Mouse (Mus musculus) hindbrain, embryonic 14.5 days (tissue): ENCODE measurements at regions not wholly inside any gene's neighbourhood (a gene's known extent, or its start where the extent isn't known, plus 50 kb on each side); places are given as distances from the start of the nearest gene placed in this dataset.
A peak's percentile ranks its signal among the peaks of the same experiment; 100 is the strongest.

Experiments used
- ATAC-seq: fragments of 200-750 bp; cut with Nextera tagmentation; 2 replicates; pipeline ENCODE4 v1.8.0; 2017; ENCODE audit warnings: moderate number of reproducible peaks, mild to moderate bottlenecking, moderate TSS enrichment, moderate library complexity; ENCODE audit not compliant: low FRiP score
- DNase-seq: peaks from one replicate; pipeline ENCODE4 v3.0.0-alpha.2; 2015; ENCODE audit warnings: low spot score
- H3K27ac ChIP-seq: fragments of 300-500 bp; sonication (generic); 2 replicates; pipeline ENCODE4 v1.5.1; 2014; ENCODE audit warnings: mild to moderate bottlenecking, moderate library complexity
- H3K27me3 ChIP-seq: fragments of 300-500 bp; sonication (generic); 2 replicates; pipeline ENCODE4 v1.6.1; 2014; ENCODE audit warnings: mild to moderate bottlenecking, low read length, mixed read lengths; ENCODE audit not compliant: control insufficient read depth, insufficient read depth
- H3K36me3 ChIP-seq: fragments of 300-500 bp; sonication (generic); replicated peaks from 2 replicates; pipeline ENCODE4 v1.6.1; 2014; ENCODE audit not compliant: control insufficient read depth, insufficient read depth
- H3K4me1 ChIP-seq: fragments of 300-500 bp; sonication (generic); replicated peaks from 2 replicates; pipeline ENCODE4 v1.6.1; 2014; ENCODE audit warnings: antibody characterized with exemption, low read length, mixed read lengths; ENCODE audit not compliant: control insufficient read depth, insufficient read depth
- H3K4me2 ChIP-seq: fragments of 300-500 bp; sonication (generic); replicated peaks from 2 replicates; pipeline ENCODE4 v1.6.1; 2014; ENCODE audit warnings: mild to moderate bottlenecking, moderate library complexity
- H3K4me3 ChIP-seq: fragments of 300-500 bp; sonication (generic); replicated peaks from 2 replicates; pipeline ENCODE4 v1.5.1; 2014; ENCODE audit warnings: mild to moderate bottlenecking, low read length
- H3K9ac ChIP-seq: fragments of 300-500 bp; sonication (generic); 2 replicates; pipeline ENCODE4 v1.6.1; 2014
- H3K9me3 ChIP-seq: fragments of 300-500 bp; sonication (generic); 2 replicates; pipeline ENCODE4 v1.6.1; 2016; ENCODE audit warnings: low read length; ENCODE audit not compliant: control insufficient read depth
- WGBS: fragments of 180-500 bp; shearing (Covaris S2); extraction: QIAGEN DNeasy Blood & Tissue Kit; methylation state at CpG from one replicate; pipeline ENCODE4 v1.1.7; 2014; 5-methylcytosine and 5-hydroxymethylcytosine counted together

- Histone ChIP-seq H3K4me3 (no peak overlapping the region), H3K9me3 (no peaks in the 10 kb centered on the region), H3K4me1 (no peaks in the 10 kb centered on the region), H3K4me2 (no peak overlapping the region), H3K9ac (no peak overlapping the region), H3K27me3 (no peaks in the 10 kb centered on the region), H3K36me3 (no peaks in the 10 kb centered on the region), H3K27ac (no peak overlapping the region)
- no peak for ATAC-seq
- DNase-seq: no peak
- 57% methylated on average over 5 of the region's 5 CpGs for WGBS
These were observed 967.4 kb upstream of the Epha7 start for GRCm38 (mm10) chr4:27845521-27845920.

- H3K4me1 ChIP-seq: no peaks in the 10 kb centered on the region
- 67% methylated on average over 5 of the region's 5 CpGs for WGBS
- DNase-seq (no peak), ATAC-seq (0 out of 2 replicates have a peak, but pooled peaks have one; percentile 37)
- H3K9ac ChIP-seq: no peak overlapping the region
- H3K4me3 ChIP-seq: no peak overlapping the region
- no peak overlapping the region for H3K4me2 ChIP-seq
- H3K27me3 ChIP-seq: no peaks in the 10 kb centered on the region
- no peak overlapping the region for H3K27ac ChIP-seq
- H3K36me3 ChIP-seq: no peaks in the 10 kb centered on the region
- H3K9me3 ChIP-seq: no peaks in the 10 kb centered on the region
These were observed 966.8 kb upstream of the Epha7 start for GRCm38 (mm10) chr4:27846106-27846622.

GRCm38 (mm10) chr4:27856086-27856485, 956.8 kb upstream of the Epha7 start:
- no peaks in the 10 kb centered on the region for H3K4me1 ChIP-seq
- 90% methylated on average over 2 of the region's 2 CpGs for WGBS
- no peaks in the 10 kb centered on the region for H3K27me3 ChIP-seq
- H3K9ac ChIP-seq: no peak overlapping the region
- H3K4me3 ChIP-seq: no peak overlapping the region
- ATAC-seq (no peak), DNase-seq (no peak)
- no peaks in the 10 kb centered on the region for H3K9me3 ChIP-seq
- H3K4me2 ChIP-seq: no peak overlapping the region
- H3K36me3 ChIP-seq: no peaks in the 10 kb centered on the region
- no peak overlapping the region for H3K27ac ChIP-seq

- DNase-seq (no peak), ATAC-seq (no peak)
- 61% methylated on average over 5 of the region's 5 CpGs for WGBS
- no peaks in the 10 kb centered on the region for H3K9me3 ChIP-seq
- no peak overlapping the region for H3K4me2 ChIP-seq
- H3K27me3 ChIP-seq: no peaks in the 10 kb centered on the region
- H3K4me3 ChIP-seq: no peak overlapping the region
- H3K9ac ChIP-seq: no peak overlapping the region
- no peaks in the 10 kb centered on the region for H3K4me1 ChIP-seq
- H3K36me3 ChIP-seq: no peaks in the 10 kb centered on the region
- H3K27ac ChIP-seq: no peak overlapping the region
These were observed 925.5 kb upstream of the Epha7 start for GRCm38 (mm10) chr4:27887262-27887954.

GRCm38 (mm10) chr4:27896396-27896795, 916.5 kb upstream of the Epha7 start:
- no peaks in the 10 kb centered on the region for H3K9me3 ChIP-seq
- H3K27ac ChIP-seq: no peak overlapping the region
- DNase-seq (no peak), ATAC-seq (no peak)
- H3K4me3 ChIP-seq: no peak overlapping the region
- no peak overlapping the region for H3K9ac ChIP-seq
- no peaks in the 10 kb centered on the region for H3K36me3 ChIP-seq
- H3K27me3 ChIP-seq: no peaks in the 10 kb centered on the region
- no peaks in the 10 kb centered on the region for H3K4me1 ChIP-seq
- no peak overlapping the region for H3K4me2 ChIP-seq
- 93% methylated on average over 2 of the region's 2 CpGs for WGBS

- ATAC-seq (no peak), DNase-seq (peak; percentile 20)
- no peaks in the 10 kb centered on the region for H3K9me3 ChIP-seq
- WGBS: 36% methylated on average over 2 of the region's 2 CpGs
- H3K36me3 ChIP-seq: no peaks in the 10 kb centered on the region
- H3K27me3 ChIP-seq: no peaks in the 10 kb centered on the region
- H3K4me3 ChIP-seq: no peak overlapping the region
- H3K4me1 ChIP-seq: no peaks in the 10 kb centered on the region
- no peak overlapping the region for H3K4me2 ChIP-seq
- H3K27ac ChIP-seq: no peak overlapping the region
- H3K9ac ChIP-seq: no peak overlapping the region
These were observed 867.6 kb upstream of the Epha7 start for GRCm38 (mm10) chr4:27945351-27945750.

- Histone ChIP-seq H3K4me3 (no peak overlapping the region), H3K4me2 (no peak overlapping the region), H3K9me3 (no peaks in the 10 kb centered on the region), H3K9ac (no peak overlapping the region), H3K36me3 (no peaks in the 10 kb centered on the region), H3K27ac (no peak overlapping the region), H3K27me3 (no peaks in the 10 kb centered on the region), H3K4me1 (no peaks in the 10 kb centered on the region)
- no peak for ATAC-seq
- no peak for DNase-seq
- 55% methylated on average over 1 of the region's 1 CpGs for WGBS
These were observed 867.2 kb upstream of the Epha7 start for GRCm38 (mm10) chr4:27945768-27946167.

- Histone ChIP-seq H3K9me3 (no peaks in the 10 kb centered on the region), H3K4me3 (no peak overlapping the region), H3K27me3 (no peaks in the 10 kb centered on the region), H3K4me2 (no peak overlapping the region), H3K36me3 (no peaks in the 10 kb centered on the region), H3K9ac (no peak overlapping the region), H3K4me1 (no peaks in the 10 kb centered on the region), H3K27ac (no peak overlapping the region)
- DNase-seq (no peak), ATAC-seq (no peak)
- whole genome bisulfite sequencing: 34% methylated on average over 8 of the region's 8 CpGs
These were observed 862.8 kb upstream of the Epha7 start for GRCm38 (mm10) chr4:27949970-27950717.

GRCm38 (mm10) chr4:27965046-27965681, 847.8 kb upstream of the Epha7 start:
- H3K27ac ChIP-seq: no peak overlapping the region
- ATAC-seq (peak; percentile 65; the same call in 1 of the 2 replicates), DNase-seq (peak; percentile 63)
- no peaks in the 10 kb centered on the region for H3K9me3 ChIP-seq
- H3K4me2 ChIP-seq: no peak overlapping the region
- no peak overlapping the region for H3K4me3 ChIP-seq
- no peaks in the 10 kb centered on the region for H3K27me3 ChIP-seq
- H3K9ac ChIP-seq: no peak overlapping the region
- WGBS: 27% methylated on average over 7 of the region's 7 CpGs
- H3K4me1 ChIP-seq: no peaks in the 10 kb centered on the region
- H3K36me3 ChIP-seq: no peaks in the 10 kb centered on the region
